Mouse (Mus musculus) embryonic facial prominence, embryonic 11.5 days (tissue): Measurements from ENCODE around the gene Stxbp6. TPM values are rescaled to one million over a fixed set of nuclear protein-coding genes. Genes with fewer than 3 reads are reported as not detected.

Source experiments
- ATAC-seq: fragments of 200-750 bp; cut with Nextera tagmentation; replicated peaks from 2 replicates; pipeline ENCODE4 v1.8.0; 2017; ENCODE audit warnings: low read depth; ENCODE audit not compliant: insufficient number of reproducible peaks, low FRiP score, low TSS enrichment
- DNase-seq: peaks from one replicate; pipeline ENCODE4 v3.0.0-alpha.2; 2015; ENCODE audit warnings: low spot score
- H3K27ac ChIP-seq: fragments of 300-500 bp; sonication (generic); replicated peaks from 2 replicates; pipeline ENCODE4 v1.5.1; 2014; ENCODE audit warnings: mild to moderate bottlenecking, low read depth, low read length, control low read depth
- H3K27me3 ChIP-seq: fragments of 300-500 bp; sonication (generic); 2 replicates; pipeline ENCODE4 v1.6.1; 2014; ENCODE audit warnings: mild to moderate bottlenecking, low read length, moderate library complexity, mixed read lengths; ENCODE audit not compliant: control insufficient read depth, insufficient read depth
- H3K36me3 ChIP-seq: fragments of 300-500 bp; sonication (generic); replicated peaks from 2 replicates; pipeline ENCODE4 v1.6.1; 2014; ENCODE audit warnings: low read depth, mild to moderate bottlenecking, low read length, moderate library complexity, mixed read lengths; ENCODE audit not compliant: control insufficient read depth, insufficient read depth
- H3K4me1 ChIP-seq: fragments of 300-500 bp; sonication (generic); 2 replicates; pipeline ENCODE4 v1.6.1; 2014; ENCODE audit warnings: low read length, mixed read lengths; ENCODE audit not compliant: control insufficient read depth, insufficient read depth
- H3K4me2 ChIP-seq: fragments of 300-500 bp; sonication (generic); 2 replicates; pipeline ENCODE4 v1.6.1; 2014; ENCODE audit warnings: low read depth, mild to moderate bottlenecking, control low read depth, low read length, moderate library complexity
- H3K4me3 ChIP-seq: fragments of 300-500 bp; sonication (generic); 2 replicates; pipeline ENCODE4 v1.5.1; 2014; ENCODE audit warnings: low read depth, low read length, control low read depth
- H3K9ac ChIP-seq: fragments of 300-500 bp; sonication (generic); replicated peaks from 2 replicates; pipeline ENCODE4 v1.6.1; 2014; ENCODE audit warnings: mild to moderate bottlenecking, control low read depth, low read length
- H3K9me3 ChIP-seq: fragments of 300-500 bp; sonication (generic); replicated peaks from 2 replicates; pipeline ENCODE4 v1.6.1; 2016; ENCODE audit warnings: mild to moderate bottlenecking, low read length, inconsistent platforms, mixed read lengths; ENCODE audit not compliant: control insufficient read depth
- WGBS: fragments of 180-500 bp; shearing (Covaris S2); extraction: QIAGEN DNeasy Blood & Tissue Kit; methylation state at CpG from one replicate; pipeline ENCODE4 v1.1.7; 2014; 5-methylcytosine and 5-hydroxymethylcytosine counted together
- polyA plus RNA-seq: library from polyadenylated mRNA; unstranded; fragments of >200 nt; fragmentation: Nextera tagmentation; extraction: Ambion mirVana; gene quantifications from 2 replicates; pipeline ENCODE4 v1.2.1, GENCODE M21; 2014

Gene Stxbp6
- polyA plus RNA-seq, 1 experiment from 2014 or later = 8.9 TPM

- 94% methylated on average over 2 of the region's 2 CpGs for WGBS
- H3K9ac ChIP-seq = no peak overlapping the region
These were observed 121.4 kb downstream of the Stxbp6 start for GRCm38 (mm10) chr12:44953121-44953520.

GRCm38 (mm10) chr12:44952072-44952471 lies 122.4 kb downstream of the Stxbp6 start:
- no peak overlapping the region for H3K4me2 ChIP-seq
- DNase-seq = no peak

More at GRCm38 (mm10) chr12:44953121-44953520, 121.4 kb downstream of the Stxbp6 start:
- no peak for DNase-seq
- no peak overlapping the region for H3K27ac ChIP-seq
- no peak overlapping the region for H3K4me3 ChIP-seq
- no peak overlapping the region for H3K4me2 ChIP-seq
- no peak for ATAC-seq
- H3K36me3 ChIP-seq = no peaks in the 10 kb centered on the region
- H3K27me3 ChIP-seq = no peaks in the 10 kb centered on the region
- no peaks in the 10 kb centered on the region for H3K4me1 ChIP-seq
- no peaks in the 10 kb centered on the region for H3K9me3 ChIP-seq

GRCm38 (mm10) chr12:44950559-44950958 lies 124.0 kb downstream of the Stxbp6 start:
- Histone ChIP-seq H3K9me3 (no peaks in the 10 kb centered on the region), H3K4me1 (no peaks in the 10 kb centered on the region), H3K36me3 (no peaks in the 10 kb centered on the region), H3K27me3 (no peaks in the 10 kb centered on the region), H3K27ac (no peak overlapping the region), H3K9ac (no peak overlapping the region), H3K4me3 (no peak overlapping the region), H3K4me2 (no peak overlapping the region)
- ATAC-seq (no peak), DNase-seq (no peak)
- 94% methylated on average over 2 of the region's 2 CpGs for WGBS

More at GRCm38 (mm10) chr12:44952072-44952471, 122.4 kb downstream of the Stxbp6 start:
- Histone ChIP-seq H3K4me1 (no peaks in the 10 kb centered on the region), H3K9me3 (no peaks in the 10 kb centered on the region), H3K9ac (no peak overlapping the region), H3K36me3 (no peaks in the 10 kb centered on the region), H3K27ac (no peak overlapping the region), H3K27me3 (no peaks in the 10 kb centered on the region), H3K4me3 (no peak overlapping the region)
- WGBS = 91% methylated on average over 3 of the region's 3 CpGs
- no peak for ATAC-seq

- Histone ChIP-seq H3K9ac (no peak overlapping the region), H3K4me3 (no peak overlapping the region), H3K4me1 (no peaks in the 10 kb centered on the region), H3K4me2 (no peak overlapping the region), H3K27ac (no peak overlapping the region), H3K27me3 (no peaks in the 10 kb centered on the region), H3K36me3 (no peaks in the 10 kb centered on the region), H3K9me3 (no peaks in the 10 kb centered on the region)
- DNase-seq (no peak), ATAC-seq (no peak)
- 84% methylated on average over 5 of the region's 5 CpGs for WGBS
These were observed 126.7 kb downstream of the Stxbp6 start for GRCm38 (mm10) chr12:44947823-44948222.

GRCm38 (mm10) chr12:44940325-44940724 lies 134.2 kb downstream of the Stxbp6 start:
- Histone ChIP-seq H3K27ac (no peak overlapping the region), H3K9me3 (no peaks in the 10 kb centered on the region), H3K36me3 (no peaks in the 10 kb centered on the region), H3K4me3 (no peak overlapping the region), H3K4me2 (no peak overlapping the region), H3K27me3 (no peaks in the 10 kb centered on the region), H3K4me1 (no peaks in the 10 kb centered on the region), H3K9ac (no peak overlapping the region)
- 76% methylated on average over 4 of the region's 4 CpGs for WGBS
- ATAC-seq (no peak), DNase-seq (no peak)

GRCm38 (mm10) chr12:44939106-44939505 lies 135.4 kb downstream of the Stxbp6 start:
- no peak overlapping the region for H3K4me3 ChIP-seq
- no peaks in the 10 kb centered on the region for H3K9me3 ChIP-seq
- no peak overlapping the region for H3K27ac ChIP-seq
- 73% methylated on average over 8 of the region's 8 CpGs for WGBS
- no peak overlapping the region for H3K9ac ChIP-seq
- no peak overlapping the region for H3K4me2 ChIP-seq
- no peaks in the 10 kb centered on the region for H3K27me3 ChIP-seq
- DNase-seq = no peak
- no peaks in the 10 kb centered on the region for H3K36me3 ChIP-seq
- ATAC-seq = no peak
- H3K4me1 ChIP-seq = no peaks in the 10 kb centered on the region

- Histone ChIP-seq H3K4me2 (no peak overlapping the region), H3K27ac (no peak overlapping the region), H3K27me3 (no peaks in the 10 kb centered on the region), H3K4me3 (no peak overlapping the region), H3K9ac (no peak overlapping the region), H3K4me1 (no peaks in the 10 kb centered on the region), H3K36me3 (no peaks in the 10 kb centered on the region), H3K9me3 (no peaks in the 10 kb centered on the region)
- no peak for ATAC-seq
- 84% methylated on average over 6 of the region's 6 CpGs for WGBS
- DNase-seq = no peak
These were observed 141.6 kb downstream of the Stxbp6 start for GRCm38 (mm10) chr12:44932954-44933353.

GRCm38 (mm10) chr12:44931716-44932115 lies 142.8 kb downstream of the Stxbp6 start:
- Histone ChIP-seq H3K9ac (no peak overlapping the region), H3K27ac (no peak overlapping the region), H3K4me2 (no peak overlapping the region), H3K27me3 (no peaks in the 10 kb centered on the region), H3K36me3 (no peaks in the 10 kb centered on the region), H3K9me3 (no peaks in the 10 kb centered on the region), H3K4me3 (no peak overlapping the region), H3K4me1 (no peaks in the 10 kb centered on the region)
- no peak for ATAC-seq
- WGBS = 46% methylated on average over 7 of the region's 7 CpGs
- no peak for DNase-seq
